In genomic region chr4:102656494-102657036, GRCm38 (mm10) we compare ENCODE assay signal across 9 mouse cellular contexts.
DNase-seq lines count a peak whose midpoint lies in the region; ATAC-seq lines count a peak whose summit lies in the region.
"Had no signal": no experiment of that assay in that cellular context is flagged by ENCODE, and none has a peak within 500 bp of the region (broad histone marks: within the 10 kb centered on the region; RNA-seq: fewer than 3 reads in every experiment).

No protein-coding gene starts in this region.

- H3K4me3 ChIP-seq in hindbrain, embryonic 10.5 days: no peak overlapping the region
- no peak overlapping the region for H3K4me3 ChIP-seq in midbrain, embryonic 15.5 days
- H3K4me3 ChIP-seq: embryonic facial prominence, embryonic 13.5 days had no signal

- H3K4me1 ChIP-seq in hindbrain, embryonic 10.5 days (replicated peaks): no peaks in the 10 kb centered on the region
- H3K4me1 ChIP-seq in midbrain, embryonic 15.5 days: no peaks in the 10 kb centered on the region
- H3K4me1 ChIP-seq: embryonic facial prominence, embryonic 13.5 days had no signal

- ATAC-seq in midbrain, embryonic 15.5 days (replicated peaks): peak; percentile 71; the same call in 1 of the 2 replicates

- H3K9me3 ChIP-seq in hindbrain, embryonic 10.5 days: no peaks in the 10 kb centered on the region
- no peaks in the 10 kb centered on the region for H3K9me3 ChIP-seq in midbrain, embryonic 15.5 days
- H3K9me3 ChIP-seq: embryonic facial prominence, embryonic 13.5 days had no signal

- no peaks in the 10 kb centered on the region for H3K27me3 ChIP-seq in hindbrain, embryonic 10.5 days (ENCODE audit: insufficient read depth, poor library complexity, severe bottlenecking)
- no peaks in the 10 kb centered on the region for H3K27me3 ChIP-seq in midbrain, embryonic 15.5 days (replicated peaks)
- H3K27me3 ChIP-seq: embryonic facial prominence, embryonic 13.5 days had no signal

- no peaks in the 10 kb centered on the region for H3K36me3 ChIP-seq in hindbrain, embryonic 10.5 days
- no peaks in the 10 kb centered on the region for H3K36me3 ChIP-seq in midbrain, embryonic 15.5 days (replicated peaks)
- H3K36me3 ChIP-seq: embryonic facial prominence, embryonic 13.5 days had no signal

- H3K27ac ChIP-seq in hindbrain, embryonic 10.5 days: no peak overlapping the region
- no peak overlapping the region for H3K27ac ChIP-seq in midbrain, embryonic 15.5 days
- H3K27ac ChIP-seq: embryonic facial prominence, embryonic 13.5 days had no signal

- WGBS in hindbrain, embryonic 10.5 days: 24% methylated on average over 3 of the region's 3 CpGs
- WGBS in midbrain, embryonic 15.5 days: 17% methylated on average over 3 of the region's 3 CpGs

- H3K9ac ChIP-seq in midbrain, embryonic 15.5 days: no peak overlapping the region
- H3K9ac ChIP-seq: embryonic facial prominence, embryonic 13.5 days had no signal

- H3K4me2 ChIP-seq in midbrain, embryonic 15.5 days: no peak overlapping the region
- H3K4me2 ChIP-seq: embryonic facial prominence, embryonic 13.5 days had no signal

- DNase-seq in layer of hippocampus, adult 11-12 months (ENCODE audit: low spot score): peak; percentile 55
- no peak for DNase-seq in layer of hippocampus, postnatal 36 days
- peak; percentile 80 for DNase-seq in adipocyte (ENCODE audit: low spot score)
- DNase-seq in embryo, embryonic 9.5 days (ENCODE audit: extremely low spot score): peak; percentile 47
- DNase-seq in hindbrain, embryonic 10.5 days (ENCODE audit: low spot score): peak; percentile 30
- peak; percentile 28 to 79 for DNase-seq in layer of hippocampus, postnatal 14 days (ENCODE audit: low spot score in 2 of 2)
- peak; percentile 43 for DNase-seq in thymus, postnatal 25 days

Comparison
In these comparisons a context has a peak if more than half of its experiments do, and no peak if none do; other contexts are left out.
1. DNase-seq: peak in layer of hippocampus, adult 11-12 months (single experiment), adipocyte (single experiment), embryo, embryonic 9.5 days (single experiment), hindbrain, embryonic 10.5 days (single experiment), layer of hippocampus, postnatal 14 days (2 of 2) and thymus, postnatal 25 days (single experiment); none in layer of hippocampus, postnatal 36 days (0 of 2).